Mouse (Mus musculus) lung, postnatal 14 days (tissue): ENCODE data around the gene Rftn1.
"Not testable (repeated sequence)": the region's sequence is repeated elsewhere in the genome, so short reads cannot be mapped to it uniquely, and the experiment has no call there.

Source experiments
- DNase-seq: peaks from one replicate; pipeline ENCODE4 v3.0.0; 2021

The Rftn1 gene

DNA sequence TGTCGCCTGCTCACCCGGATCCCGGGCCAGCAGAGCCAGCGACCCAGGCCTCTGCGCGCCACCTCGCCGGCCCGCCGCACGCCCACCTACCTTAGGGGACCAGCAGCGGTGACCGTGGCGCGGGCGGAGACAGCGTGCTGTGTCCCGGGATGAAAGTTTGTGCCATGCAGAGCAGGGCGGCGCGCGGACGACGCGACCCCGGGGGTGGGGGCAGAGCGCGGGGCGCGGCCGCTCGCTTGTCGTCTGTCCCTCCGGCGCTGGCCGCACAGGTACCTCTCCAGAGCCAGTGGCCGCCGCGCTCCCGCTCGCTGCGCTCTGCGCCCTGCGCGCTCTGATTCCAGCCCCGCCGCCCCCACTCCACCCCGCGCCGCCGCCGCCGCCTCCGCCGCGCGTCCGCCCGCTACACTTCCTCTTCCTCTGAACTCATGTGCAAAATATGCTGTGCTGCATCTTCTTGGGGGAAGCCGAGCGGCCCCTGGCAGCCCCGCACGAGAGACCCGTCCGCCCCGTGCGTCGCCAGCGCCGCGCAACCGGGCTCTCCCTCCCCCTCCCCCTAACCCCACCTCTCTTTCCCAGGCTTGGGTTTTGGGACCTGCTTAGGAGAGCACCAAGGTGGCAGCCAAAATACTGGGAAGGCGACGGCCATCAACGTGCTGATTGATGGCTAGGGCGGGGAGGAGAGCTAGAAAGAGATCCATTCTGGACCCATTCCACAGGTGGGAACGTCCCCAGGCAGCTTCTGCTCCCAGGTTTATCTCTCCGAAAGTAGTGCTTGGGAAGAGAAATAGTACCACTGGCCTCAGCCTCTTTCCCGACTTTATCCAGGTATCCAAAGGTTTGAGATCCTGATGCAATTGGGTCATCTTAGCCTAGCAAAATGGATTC is at the start of gene Rftn1:
TSS of gene Rftn1 (minus strand) at position 544 of the 885 bp plus-strand sequence.
- peak; percentile 65 for DNase-seq

- DNase-seq = no peak
Measured at GRCm38 (mm10) chr17:50237818-50238610, 47.5 kb upstream of the Rftn1 start.

DNA sequence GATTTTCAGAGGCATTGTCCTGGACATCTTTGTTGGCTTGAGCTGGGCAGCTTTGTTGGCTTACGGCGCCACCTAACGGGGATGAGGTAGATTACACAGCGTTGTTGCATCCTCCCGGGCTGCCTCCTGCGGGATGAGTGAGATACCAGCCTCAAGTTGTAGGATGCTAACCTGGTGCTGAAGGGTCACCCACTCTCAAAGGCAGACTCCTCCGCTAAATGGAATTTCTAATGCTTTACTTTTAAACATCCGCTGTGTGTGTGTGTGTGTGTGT is 46.9 kb upstream of the Rftn1 start:
- peak; percentile 83 for DNase-seq

- DNase-seq = no peak
Measured at GRCm38 (mm10) chr17:50236702-50237435, 46.4 kb upstream of the Rftn1 start.

DNA sequence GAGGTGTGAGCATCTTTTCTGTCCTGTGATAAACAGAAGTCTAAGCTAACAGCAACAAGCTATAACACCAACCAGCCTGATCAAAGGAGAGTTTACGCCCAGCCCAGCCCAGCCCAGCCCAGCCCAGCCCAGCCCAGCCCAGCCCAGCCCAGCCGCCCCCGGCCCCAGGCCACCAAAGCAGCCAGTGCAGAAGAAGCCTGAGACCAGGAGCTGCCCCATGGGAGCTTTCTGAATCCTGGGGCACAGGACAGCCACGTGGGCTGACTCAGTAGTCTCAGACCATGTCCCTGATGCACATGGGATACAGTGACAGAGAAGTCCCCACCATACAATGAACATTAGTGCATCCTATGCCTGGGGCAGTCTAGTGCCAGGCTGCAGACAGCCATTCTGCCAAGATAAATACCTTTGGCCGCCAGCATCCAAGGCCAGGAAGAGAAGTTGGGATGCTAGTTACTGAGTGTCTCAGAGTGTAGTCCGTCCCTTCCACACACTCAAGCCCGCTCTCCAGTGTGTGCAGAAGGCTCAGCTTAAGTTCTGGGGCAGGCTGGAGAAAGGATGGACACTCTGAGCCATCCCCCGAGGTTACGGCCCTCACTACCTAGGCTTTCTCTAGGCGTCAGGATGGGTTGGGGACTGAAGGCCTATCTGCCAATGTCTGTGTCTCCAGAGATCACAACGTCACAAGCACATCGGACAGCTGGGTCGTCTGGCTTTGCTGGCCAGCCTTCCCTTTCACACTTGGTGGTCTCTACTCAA is 45.6 kb upstream of the Rftn1 start:
- no peak for DNase-seq

DNA sequence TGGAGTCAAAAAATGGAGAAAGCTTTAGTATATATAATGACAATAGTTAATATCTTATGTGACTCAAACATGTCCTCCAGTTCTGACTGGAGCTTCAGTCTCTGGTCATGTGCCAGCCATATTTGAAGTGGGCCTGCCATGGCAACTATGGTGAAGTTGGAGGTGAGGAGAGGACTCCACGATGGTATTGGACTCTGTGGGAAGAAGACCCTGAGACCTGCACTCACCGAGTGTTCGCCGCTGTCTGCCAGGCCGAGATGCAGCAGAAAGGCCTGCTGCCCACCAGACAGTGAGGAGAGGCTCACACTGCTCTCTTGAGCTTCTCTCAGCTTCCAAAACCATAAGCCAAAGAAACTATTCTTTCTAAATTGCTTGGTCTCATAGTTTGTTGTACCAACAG is 43.5 kb upstream of the Rftn1 start:
- no peak for DNase-seq

GRCm38 (mm10) chr17:50232821-50233220 is 42.3 kb upstream of the Rftn1 start:
- no peak for DNase-seq

DNA sequence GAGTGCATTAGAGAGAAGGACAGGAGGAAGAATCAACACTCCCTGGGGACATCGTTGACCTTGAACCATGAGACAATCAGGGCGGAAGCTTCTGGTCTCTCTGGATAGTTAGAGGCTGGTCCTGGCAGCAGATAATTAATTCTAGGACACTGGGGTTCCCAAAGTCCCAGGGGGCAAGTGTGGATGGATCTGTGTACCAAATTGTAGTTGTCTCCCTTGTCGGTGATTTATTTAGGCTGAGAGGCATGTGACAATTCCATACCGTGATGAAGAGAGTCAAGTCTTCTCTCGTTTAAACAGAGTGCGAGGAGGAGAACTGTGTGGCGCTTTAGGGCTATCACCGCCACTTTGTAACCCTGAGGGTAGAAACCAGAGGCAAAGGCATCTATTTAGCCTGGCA is 40.7 kb upstream of the Rftn1 start:
- no peak for DNase-seq

GRCm38 (mm10) chr17:50229534-50229933 is 39.1 kb upstream of the Rftn1 start:
- DNase-seq = no peak

- no peak for DNase-seq
Measured at GRCm38 (mm10) chr17:50227366-50227765, 36.9 kb upstream of the Rftn1 start.

DNA sequence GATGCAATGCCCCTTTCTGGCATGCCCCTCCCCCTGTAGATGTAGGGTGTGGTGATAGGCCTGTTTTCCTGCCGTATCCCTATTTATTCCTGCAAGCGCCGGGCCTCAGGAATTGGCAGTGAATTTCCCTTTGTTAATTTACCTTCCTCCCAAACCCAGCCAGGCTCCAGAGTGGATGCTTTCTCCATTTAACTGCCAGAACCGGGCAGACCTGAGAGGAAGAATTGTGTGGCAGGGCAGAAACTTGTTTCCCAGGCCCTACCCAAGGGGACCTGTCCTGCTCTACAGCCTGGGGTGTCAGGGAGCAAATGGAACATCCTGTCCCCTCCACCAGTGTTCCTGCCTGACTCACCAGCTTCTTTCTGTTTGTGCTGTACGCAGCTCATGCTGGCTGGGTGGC is 34.2 kb upstream of the Rftn1 start:
- DNase-seq = no peak

GRCm38 (mm10) chr17:50217978-50218377 is 27.5 kb upstream of the Rftn1 start:
- no peak for DNase-seq

- DNase-seq = peak; percentile 27
Measured at GRCm38 (mm10) chr17:50215104-50215503, 24.6 kb upstream of the Rftn1 start.

DNA sequence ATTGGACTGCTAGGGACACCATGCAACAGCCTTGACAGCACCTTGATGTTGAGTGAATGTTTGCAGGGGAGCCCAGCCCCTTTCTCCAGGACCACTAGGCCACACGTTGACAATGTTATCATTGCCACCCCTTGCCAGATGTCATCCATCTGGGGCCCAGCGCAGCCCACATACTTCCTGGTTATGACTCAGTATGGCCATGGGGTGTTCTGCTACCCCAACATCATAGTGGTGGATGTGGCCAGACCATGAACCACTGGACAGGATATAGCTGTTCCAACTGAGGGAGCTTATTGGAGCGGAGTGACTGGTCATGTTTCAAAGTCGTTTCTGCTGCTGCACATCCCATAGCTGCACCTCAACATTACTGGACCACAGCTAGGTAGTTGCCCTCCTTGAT is 22.6 kb upstream of the Rftn1 start:
- DNase-seq = no peak

DNA sequence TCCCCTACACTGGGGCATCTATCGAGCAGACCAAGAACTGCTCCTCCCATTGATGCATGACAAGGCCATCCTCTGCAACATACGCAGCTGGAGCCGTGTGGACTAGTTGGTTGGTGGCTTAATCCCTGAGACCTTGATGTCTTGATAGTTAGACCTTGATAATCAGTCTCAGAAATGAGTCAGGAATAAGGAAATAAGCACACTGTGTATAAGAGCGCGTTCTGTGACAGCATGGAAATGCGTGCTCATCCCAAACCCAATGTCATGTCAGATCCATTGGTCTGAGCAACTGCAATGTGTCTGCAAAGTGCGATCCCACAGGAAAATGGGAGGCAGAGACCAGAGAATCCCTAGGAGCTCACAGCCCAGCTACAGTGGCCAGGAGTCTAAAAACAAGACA is 21.3 kb upstream of the Rftn1 start:
- no peak for DNase-seq

DNA sequence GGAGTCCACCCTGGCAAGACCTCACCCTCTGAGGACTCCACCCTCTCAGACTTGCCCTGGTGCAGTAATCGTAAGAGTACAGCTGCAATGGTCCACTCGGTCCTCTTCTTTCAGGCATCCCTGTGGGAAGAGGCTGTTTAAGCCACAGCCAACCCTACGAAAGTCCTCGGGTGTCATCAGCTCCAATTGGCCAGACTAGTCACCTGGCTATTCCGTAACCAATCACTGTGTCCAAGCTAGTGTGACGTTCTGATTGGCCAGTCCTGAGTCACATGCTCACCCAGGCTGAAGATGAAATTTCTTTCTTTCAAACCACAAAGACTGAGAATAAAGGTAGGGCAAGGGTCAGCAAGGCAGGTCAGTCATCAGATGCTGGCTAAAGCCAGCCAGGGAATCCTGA is 19.4 kb upstream of the Rftn1 start:
- no peak for DNase-seq

- DNase-seq = no peak
Measured at GRCm38 (mm10) chr17:50208137-50209045, 17.9 kb upstream of the Rftn1 start.

DNA sequence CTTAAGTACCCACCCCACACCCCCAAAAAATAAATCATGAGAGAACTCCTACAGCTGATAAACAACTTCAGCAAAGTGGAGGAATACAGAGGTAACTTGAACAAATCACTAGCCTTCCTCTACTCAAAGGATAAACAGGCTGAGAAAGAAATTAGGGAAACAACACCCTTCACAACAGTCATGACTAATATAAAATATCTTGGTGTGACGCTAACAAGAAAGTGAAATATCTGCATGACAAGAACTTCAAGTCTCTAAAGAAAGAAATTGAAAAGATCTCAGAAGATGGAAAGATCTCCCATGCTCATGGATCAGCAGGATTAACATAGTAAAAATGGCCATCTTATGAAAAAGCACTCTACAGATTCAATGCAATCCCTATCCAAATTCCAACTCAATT is 15.8 kb upstream of the Rftn1 start:
- not testable (repeated sequence) for DNase-seq

DNA sequence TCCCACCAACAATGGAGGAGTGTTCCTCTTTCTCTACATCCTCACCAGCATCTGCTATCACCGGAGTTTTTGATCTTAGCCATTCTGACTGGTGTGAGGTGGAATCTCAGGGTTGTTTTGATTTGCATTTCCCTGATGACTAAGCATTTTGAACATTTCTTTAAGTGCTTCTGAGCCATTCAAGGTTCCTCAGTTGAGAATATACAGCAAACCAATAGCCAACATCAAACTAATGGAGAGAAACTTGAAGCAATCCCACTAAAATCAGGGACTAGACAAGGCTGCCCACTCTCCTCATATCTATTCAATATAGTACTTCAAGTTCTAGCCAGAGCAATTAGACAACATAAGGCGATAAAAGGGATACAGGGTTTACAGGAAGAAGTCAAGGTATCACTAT is 15.4 kb upstream of the Rftn1 start:
- DNase-seq = not testable (repeated sequence)

GRCm38 (mm10) chr17:50205152-50205782 is 14.8 kb upstream of the Rftn1 start:
- DNase-seq = no peak

GRCm38 (mm10) chr17:50201828-50202445 is 11.5 kb upstream of the Rftn1 start:
- no peak for DNase-seq
